Mouse (Mus musculus) thymus, postnatal 14 days (tissue): ENCODE data around the gene Cdcp2.
"Not testable (repeated sequence)": the region's sequence is repeated elsewhere in the genome, so short reads cannot be mapped to it uniquely, and the experiment has no call there.

ENCODE experiments used
- DNase-seq: peaks from one replicate; pipeline ENCODE4 v3.0.0; 2021

Cdcp2 gene

GRCm38 (mm10) chr4:107094484-107095187, 2.1 kb upstream of the Cdcp2 start:
- no peak for DNase-seq

DNA sequence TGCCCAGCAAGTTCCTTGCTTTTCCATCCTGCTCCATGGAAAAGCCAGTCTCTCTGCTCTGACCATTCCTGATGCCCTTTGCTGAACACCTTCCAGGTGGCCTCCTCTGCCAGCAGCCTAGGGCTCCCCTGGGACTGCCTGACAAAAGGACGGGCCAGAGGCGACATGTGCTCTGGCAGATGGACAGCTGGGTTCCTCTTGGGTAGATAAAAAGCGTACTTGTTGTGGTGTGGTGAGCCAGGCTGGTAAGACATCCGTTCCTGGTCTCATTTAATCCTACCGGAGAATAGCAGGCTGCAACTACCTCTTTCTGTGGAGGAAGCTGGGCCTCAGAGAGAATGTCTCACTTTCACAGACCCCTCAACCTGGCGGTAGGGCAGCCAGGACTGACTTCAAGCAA, 648 bp upstream of the Cdcp2 start:
- DNase-seq = no peak

- DNase-seq = peak; percentile 8
Observed at GRCm38 (mm10) chr4:107097871-107098270, 1.2 kb downstream of the Cdcp2 start.

DNA sequence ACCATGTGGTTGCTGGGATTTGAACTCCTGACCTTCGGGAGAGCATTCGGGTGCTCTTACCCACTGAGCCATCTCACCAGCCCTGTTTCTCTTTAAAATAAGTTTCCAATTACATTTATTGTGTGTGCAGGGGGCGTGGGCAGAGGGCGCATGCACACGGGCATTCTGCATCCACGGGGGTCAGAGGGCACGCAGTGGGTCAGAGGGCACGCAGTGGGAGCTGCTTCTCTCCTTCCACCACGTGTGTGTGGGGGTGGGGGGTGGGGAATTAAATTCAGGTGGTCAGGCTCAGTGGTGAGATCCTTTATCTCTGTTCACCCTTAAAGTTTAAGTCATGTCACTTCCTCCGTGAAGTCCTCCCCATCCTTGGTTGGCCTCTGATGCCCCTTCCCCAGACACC, 1.7 kb downstream of the Cdcp2 start:
- no peak for DNase-seq

DNA sequence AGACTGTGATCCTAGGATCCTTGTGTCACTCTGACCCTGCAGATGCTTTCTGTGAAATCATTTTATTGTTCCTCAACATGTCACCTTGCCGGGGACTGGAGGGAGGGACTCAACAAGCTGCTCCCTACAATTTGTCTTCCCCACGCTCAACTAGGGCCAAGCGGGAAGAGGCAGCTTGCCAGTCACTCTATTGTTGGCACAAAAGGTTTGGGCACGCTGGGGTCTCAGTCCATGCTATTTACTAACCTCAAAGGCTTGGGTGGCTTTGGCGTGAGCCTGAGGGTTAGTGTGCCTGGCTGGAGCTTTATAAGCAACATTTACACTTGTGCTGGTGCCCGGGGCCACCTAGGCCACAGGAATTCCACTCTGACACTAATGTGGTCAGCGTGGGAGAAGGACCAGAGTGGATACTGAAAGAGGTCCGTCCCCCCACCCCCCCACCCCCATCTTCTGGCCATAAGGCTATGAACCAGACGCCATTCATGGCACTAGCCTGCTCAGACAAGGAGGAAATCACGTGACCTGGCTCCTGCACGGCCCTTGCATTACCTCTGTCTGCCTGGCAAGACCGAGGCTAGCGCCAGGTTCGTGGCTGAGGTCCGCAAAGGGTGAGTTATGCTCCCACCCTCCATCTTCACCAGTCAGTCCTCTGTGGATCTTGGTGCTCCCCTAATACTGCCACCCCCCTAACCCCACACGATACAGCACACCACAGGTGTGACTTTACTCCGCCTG, 2.3 kb downstream of the Cdcp2 start:
- peak; percentile 10 for DNase-seq

GRCm38 (mm10) chr4:107102220-107102619, 5.5 kb downstream of the Cdcp2 start:
- no peak for DNase-seq

DNA sequence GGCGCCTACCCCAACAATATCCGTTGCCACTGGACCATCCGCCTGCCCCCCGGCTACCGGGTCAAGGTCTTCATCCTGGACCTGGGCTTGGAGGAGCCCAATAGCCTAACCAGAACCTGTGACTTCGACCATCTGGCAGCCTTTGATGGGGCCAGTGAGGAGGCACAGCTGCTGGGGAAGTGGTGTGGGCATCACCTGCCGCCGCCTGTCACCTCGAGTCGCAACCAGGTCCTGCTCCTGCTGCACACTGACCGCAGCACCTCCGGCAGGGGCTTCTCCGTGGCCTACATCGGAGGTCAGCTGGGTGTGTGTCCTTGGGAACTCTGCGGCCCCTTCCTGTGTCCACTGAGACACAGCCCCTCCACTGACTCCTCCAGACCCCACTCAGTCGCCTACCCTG, 10.1 kb downstream of the Cdcp2 start:
- no peak for DNase-seq

GRCm38 (mm10) chr4:107108291-107108731, 11.6 kb downstream of the Cdcp2 start:
- no peak for DNase-seq

GRCm38 (mm10) chr4:107109181-107109580, 12.5 kb downstream of the Cdcp2 start:
- not testable (repeated sequence) for DNase-seq

- DNase-seq = no peak
Observed at GRCm38 (mm10) chr4:107114278-107114677, 17.6 kb downstream of the Cdcp2 start.

GRCm38 (mm10) chr4:107117741-107118385, 21.2 kb downstream of the Cdcp2 start:
- no peak for DNase-seq

- no peak for DNase-seq
Observed at GRCm38 (mm10) chr4:107119056-107119455, 22.4 kb downstream of the Cdcp2 start.

DNA sequence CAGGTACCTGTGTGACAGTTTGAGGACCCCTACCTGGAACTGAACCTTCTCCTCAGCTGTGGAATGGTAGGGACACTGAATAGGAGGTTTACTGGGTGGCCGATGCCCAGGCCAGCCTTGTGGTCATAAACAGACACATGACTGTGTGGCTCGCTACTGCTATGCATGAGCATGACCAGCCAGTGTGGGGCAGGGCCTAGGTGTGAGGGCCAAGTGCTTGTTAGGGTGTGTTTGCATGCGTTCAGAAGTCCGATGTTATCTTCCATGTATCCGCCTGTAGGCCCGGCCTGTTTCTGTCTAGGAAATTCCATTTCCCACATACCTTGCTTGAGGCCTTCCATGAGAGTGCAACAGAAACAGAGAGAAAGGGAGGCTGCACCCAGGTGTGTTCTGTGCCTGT, 24.0 kb downstream of the Cdcp2 start:
- no peak for DNase-seq

- no peak for DNase-seq
Observed at GRCm38 (mm10) chr4:107121165-107121943, 24.7 kb downstream of the Cdcp2 start.

DNA sequence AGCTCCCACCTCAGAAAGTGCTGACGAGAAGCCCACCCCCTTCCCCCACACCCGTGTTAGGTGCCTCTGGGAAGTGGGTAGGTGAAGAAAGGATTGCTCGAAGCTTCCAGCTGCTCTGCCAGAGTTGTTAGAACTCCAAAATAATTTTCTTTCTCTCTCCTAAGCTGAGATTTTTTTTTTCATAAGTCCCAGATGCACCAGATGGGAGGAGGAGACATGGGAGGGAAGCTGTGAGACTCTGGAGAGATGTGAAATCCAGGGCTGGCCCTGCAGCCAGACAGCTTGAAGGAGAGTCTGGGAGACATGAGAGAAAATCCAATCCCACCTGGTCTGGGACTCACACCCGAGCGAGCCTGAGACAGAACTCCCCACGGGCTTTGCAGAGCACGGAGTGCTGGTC, 27.7 kb downstream of the Cdcp2 start:
- DNase-seq = no peak

GRCm38 (mm10) chr4:107125101-107125500, 28.4 kb downstream of the Cdcp2 start:
- DNase-seq = no peak

DNA sequence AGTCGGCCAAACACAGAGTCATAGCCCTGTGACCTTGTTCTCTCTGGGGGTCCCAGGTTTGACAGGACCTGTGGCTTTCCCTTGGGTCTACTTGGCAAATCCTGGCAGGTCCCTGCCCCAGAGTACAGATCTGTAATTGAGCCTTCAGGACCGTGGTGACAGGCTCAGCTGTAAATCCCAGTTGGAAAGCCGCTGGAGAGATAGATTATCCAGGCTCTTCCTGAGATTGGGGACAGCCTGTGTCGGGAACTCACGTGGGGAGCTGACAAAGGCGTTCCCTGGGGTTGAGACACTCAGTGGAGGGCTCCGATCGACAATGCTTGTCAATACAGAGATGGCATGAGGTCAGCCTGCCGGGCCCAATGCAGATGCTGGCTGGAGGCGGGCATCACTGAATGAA, 29.7 kb downstream of the Cdcp2 start:
- no peak for DNase-seq

DNA sequence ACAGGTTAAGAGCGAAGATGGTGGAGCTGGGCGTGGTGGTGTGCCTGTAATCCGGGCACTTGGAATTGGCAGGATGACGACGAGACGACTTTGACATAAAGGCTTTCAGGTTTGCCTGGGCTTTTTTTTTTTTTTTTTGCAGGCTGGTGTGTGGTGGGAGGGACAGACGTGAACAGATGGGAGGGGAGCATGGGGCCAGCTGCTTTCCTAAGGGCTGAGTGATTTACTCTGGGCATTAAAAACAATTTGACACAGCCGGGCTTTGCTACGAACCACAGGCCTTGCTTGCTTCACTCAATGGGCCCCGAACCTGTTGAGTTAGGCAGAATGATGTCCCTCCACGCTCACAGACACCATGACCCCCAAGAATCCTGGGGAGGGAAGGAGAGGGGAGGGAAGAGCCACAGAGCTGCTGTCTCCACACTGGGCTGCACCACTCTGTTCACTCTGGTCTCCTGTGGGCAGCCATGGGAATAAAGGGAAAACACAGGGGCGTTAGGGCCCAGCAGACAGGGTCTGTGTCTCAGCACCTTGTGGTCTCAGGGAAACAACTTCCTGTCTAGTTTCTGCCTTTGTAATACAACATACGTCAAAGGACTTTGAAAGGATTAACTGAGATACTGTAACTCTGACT, 30.3 kb downstream of the Cdcp2 start:
- DNase-seq = no peak

GRCm38 (mm10) chr4:107127901-107128669, 31.4 kb downstream of the Cdcp2 start:
- no peak for DNase-seq

- no peak for DNase-seq
Observed at GRCm38 (mm10) chr4:107129373-107129772, 32.7 kb downstream of the Cdcp2 start.

DNA sequence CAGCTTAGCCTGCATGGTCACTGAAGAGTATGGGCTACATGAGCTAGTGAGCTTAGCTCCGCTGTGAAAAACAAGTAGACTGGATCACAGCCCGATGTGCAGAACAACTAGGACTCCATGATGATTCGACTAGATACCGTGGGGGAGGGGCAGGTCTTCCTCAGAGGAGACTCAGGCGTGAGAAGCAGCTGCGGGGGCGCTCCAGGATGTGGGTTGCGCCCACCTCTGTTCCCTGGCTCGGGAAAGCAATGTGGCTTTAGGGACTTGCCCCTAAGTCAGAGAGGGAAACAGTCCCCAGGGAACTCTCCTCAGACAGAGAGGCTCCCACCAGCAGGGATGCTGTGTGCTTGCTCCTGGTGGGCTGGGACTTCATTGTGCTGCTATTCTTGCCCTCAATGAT, 33.8 kb downstream of the Cdcp2 start:
- peak; percentile 73 for DNase-seq

DNA sequence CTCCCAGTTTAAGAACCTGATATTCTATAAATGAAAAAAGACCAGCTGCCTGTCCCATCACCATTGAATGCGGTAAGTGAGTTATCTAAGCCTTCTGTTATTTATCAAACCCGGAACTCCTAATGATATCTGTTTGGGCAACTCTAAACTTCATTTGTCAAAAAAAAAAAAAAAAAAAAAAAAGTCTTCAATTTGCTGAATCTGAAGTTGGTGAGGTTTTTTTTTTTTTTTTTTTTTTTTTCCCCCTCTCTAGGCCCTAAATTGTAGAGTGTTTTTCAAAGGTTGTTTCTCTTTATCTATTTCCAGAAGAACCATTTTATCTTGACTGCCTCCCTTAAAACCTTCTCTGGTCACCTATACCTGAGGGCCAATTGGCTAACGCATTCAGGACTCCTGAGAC, 38.2 kb downstream of the Cdcp2 start:
- DNase-seq = no peak
